Mouse (Mus musculus): ENCODE data around the gene Slc6a21. TPM values are rescaled to one million over a fixed set of nuclear protein-coding genes. Genes with fewer than 3 reads are reported as not detected.

The Slc6a21 gene
- polyA plus RNA-seq, 1 experiment from 2014 or later, result 0.09 TPM

GRCm38 (mm10) chr7:45325800-45326199, 48.5 kb downstream of the Slc6a21 start:
- H3K36me3 ChIP-seq, result peaks cover 28% of the 10 kb centered on the region
- no peaks in the 10 kb centered on the region for H3K27me3 ChIP-seq
- no peaks in the 10 kb centered on the region for H3K4me1 ChIP-seq

DNA sequence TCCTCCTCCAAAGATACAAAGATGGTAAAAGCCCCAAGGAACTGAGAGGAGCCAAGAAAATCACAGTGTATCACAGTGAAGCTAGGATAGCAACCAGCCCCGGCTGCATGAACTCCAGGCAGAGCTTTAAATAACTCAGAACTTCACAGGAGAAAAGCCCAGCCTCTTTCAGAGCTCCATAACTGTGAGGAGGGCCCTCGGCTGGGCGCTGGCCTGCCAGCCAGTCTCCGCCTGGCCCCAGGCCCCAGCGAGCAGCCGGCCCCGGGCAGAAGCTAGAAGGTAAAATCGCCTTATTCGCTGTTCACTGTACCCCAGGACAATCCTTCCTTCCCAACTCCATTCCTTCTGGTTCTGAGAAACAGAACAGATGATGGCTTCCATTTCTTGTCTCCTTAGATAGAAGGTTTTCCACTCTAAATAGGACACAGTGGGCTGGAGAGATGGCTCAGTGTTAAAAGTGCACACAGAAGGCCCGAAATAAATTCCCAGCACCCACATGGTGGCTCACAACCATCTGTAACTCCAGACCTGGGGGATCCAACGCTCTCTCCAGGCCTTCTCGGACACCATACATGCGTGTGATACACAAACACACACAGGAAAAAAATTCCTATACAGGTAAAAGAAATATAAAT, 51.6 kb downstream of the Slc6a21 start:
- Histone ChIP-seq H3K27me3 (no peaks in the 10 kb centered on the region), H3K9ac (no peak overlapping the region), H3K9me3 (no peaks in the 10 kb centered on the region), H3K4me3 (no peak overlapping the region), H3K4me1 (peaks cover 13% of the 10 kb centered on the region), H3K27ac (no peak overlapping the region), H3K4me2 (no peak overlapping the region), H3K36me3 (peaks cover 21% of the 10 kb centered on the region)
- WGBS, result 78% methylated on average over 13 of the region's 13 CpGs
- no peak for ATAC-seq (ENCODE audit: borderline replicate concordance, extremely low read depth, low FRiP score, low TSS enrichment)

More at GRCm38 (mm10) chr7:45325800-45326199, 48.5 kb downstream of the Slc6a21 start:
- Histone ChIP-seq H3K9ac (no peak overlapping the region), H3K9me3 (no peaks in the 10 kb centered on the region), H3K4me3 (no peak overlapping the region), H3K4me2 (no peak overlapping the region), H3K27ac (no peak overlapping the region)
- ATAC-seq (ENCODE audit: borderline replicate concordance, extremely low read depth, low FRiP score, low TSS enrichment), result no peak

GRCm38 (mm10) chr7:45331502-45331901, 54.2 kb downstream of the Slc6a21 start:
- no peaks in the 10 kb centered on the region for H3K9me3 ChIP-seq
- H3K4me3 ChIP-seq, result no peak overlapping the region
- H3K27me3 ChIP-seq, result no peaks in the 10 kb centered on the region
- H3K9ac ChIP-seq, result no peak overlapping the region
- peaks cover 3% of the 10 kb centered on the region for H3K36me3 ChIP-seq
- peaks cover 27% of the 10 kb centered on the region for H3K4me1 ChIP-seq
- no peak overlapping the region for H3K4me2 ChIP-seq
- no peak overlapping the region for H3K27ac ChIP-seq
- 70% methylated on average over 6 of the region's 6 CpGs for WGBS
- no peak for ATAC-seq (ENCODE audit: borderline replicate concordance, extremely low read depth, low FRiP score, low TSS enrichment)

GRCm38 (mm10) chr7:45332685-45333425, 55.5 kb downstream of the Slc6a21 start:
- Histone ChIP-seq H3K27me3 (no peaks in the 10 kb centered on the region), H3K36me3 (no peaks in the 10 kb centered on the region), H3K9ac (peak overlapping the region; percentile 72), H3K4me1 (peaks cover 33% of the 10 kb centered on the region), H3K9me3 (no peaks in the 10 kb centered on the region), H3K4me2 (peak overlapping the region; percentile 85), H3K27ac (peak overlapping the region; percentile 94), H3K4me3 (peak overlapping the region; percentile 63)
- peak; percentile 64 for ATAC-seq (ENCODE audit: borderline replicate concordance, extremely low read depth, low FRiP score, low TSS enrichment)
- 1% methylated on average over 22 of the region's 22 CpGs for WGBS

DNA sequence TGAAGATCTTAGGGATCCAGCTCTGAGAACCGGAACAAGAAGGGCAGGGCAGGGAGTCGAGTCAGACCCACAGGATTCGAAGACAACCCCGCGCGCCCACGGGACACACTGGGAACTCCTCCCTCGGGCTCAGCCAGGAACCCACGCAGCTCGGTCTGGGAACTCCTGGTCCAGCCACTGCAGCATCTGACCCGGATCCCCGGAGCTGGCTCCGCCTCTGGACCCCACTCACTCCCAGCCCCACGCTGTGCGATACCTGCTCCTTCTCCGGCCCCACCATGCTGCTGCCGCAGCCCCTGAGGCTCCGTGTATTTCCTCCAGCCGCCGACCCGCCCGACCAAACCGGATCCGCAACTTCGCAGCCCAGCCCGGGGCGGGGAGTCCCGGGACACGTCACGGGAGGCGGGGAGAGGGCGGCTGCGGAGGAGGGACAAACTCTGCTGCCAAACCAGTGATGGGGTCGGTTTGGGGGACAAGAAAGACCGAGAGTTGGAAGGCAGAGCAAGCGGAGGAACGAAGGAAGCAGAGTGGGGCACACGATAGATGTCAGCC, 56.2 kb downstream of the Slc6a21 start, which contains the start of gene Trpm4:
Gene Trpm4 (minus strand): TSS at position 350 of the 552 bp plus-strand sequence.
- Histone ChIP-seq H3K4me3 (peak within 1 kb of the TSS; percentile 63), H3K9ac (peak within 1 kb of the TSS; percentile 72), H3K9me3 (no peaks in the 10 kb centered on the region), H3K4me1 (peaks cover 39% of the 10 kb centered on the region), H3K27ac (peak within 1 kb of the TSS; percentile 94), H3K27me3 (no peaks in the 10 kb centered on the region), H3K4me2 (peak within 1 kb of the TSS; percentile 85), H3K36me3 (no peaks in the 10 kb centered on the region)
- ATAC-seq (ENCODE audit: borderline replicate concordance, extremely low read depth, low FRiP score, low TSS enrichment), result peak; percentile 78
- WGBS, result under 1% methylated on average over 38 of the region's 38 CpGs

- Histone ChIP-seq H3K4me1 (peaks cover 50% of the 10 kb centered on the region), H3K36me3 (no peaks in the 10 kb centered on the region), H3K4me3 (no peak overlapping the region), H3K9ac (no peak overlapping the region), H3K4me2 (peak overlapping the region; percentile 85; the same call in 1 of the 2 replicates), H3K9me3 (no peaks in the 10 kb centered on the region), H3K27me3 (no peaks in the 10 kb centered on the region), H3K27ac (0 out of 2 replicates have a peak overlapping the region, but pooled peaks have one; percentile 10)
- 8% methylated on average over 3 of the region's 3 CpGs for WGBS
- ATAC-seq (ENCODE audit: borderline replicate concordance, extremely low read depth, low FRiP score, low TSS enrichment), result no peak
Observed at GRCm38 (mm10) chr7:45334605-45335004, 57.3 kb downstream of the Slc6a21 start.

- Histone ChIP-seq H3K4me1 (peaks cover 55% of the 10 kb centered on the region), H3K27me3 (no peaks in the 10 kb centered on the region), H3K4me2 (peak within 1 kb of the TSS; percentile 85; the same call in 1 of the 2 replicates), H3K36me3 (no peaks in the 10 kb centered on the region), H3K9ac (no peak within 1 kb of the TSS), H3K4me3 (no peak within 1 kb of the TSS), H3K27ac (peak within 1 kb of the TSS; percentile 94; the same call in 1 of the 2 replicates), H3K9me3 (no peaks in the 10 kb centered on the region)
- WGBS, result 24% methylated on average over 5 of the region's 5 CpGs
- no peak for ATAC-seq (ENCODE audit: borderline replicate concordance, extremely low read depth, low FRiP score, low TSS enrichment)
Observed at GRCm38 (mm10) chr7:45335056-45335455, 57.7 kb downstream of the Slc6a21 start, which contains the start of gene Hrc. Gene Hrc, plus strand, starts transcription at chr7:45335290.

DNA sequence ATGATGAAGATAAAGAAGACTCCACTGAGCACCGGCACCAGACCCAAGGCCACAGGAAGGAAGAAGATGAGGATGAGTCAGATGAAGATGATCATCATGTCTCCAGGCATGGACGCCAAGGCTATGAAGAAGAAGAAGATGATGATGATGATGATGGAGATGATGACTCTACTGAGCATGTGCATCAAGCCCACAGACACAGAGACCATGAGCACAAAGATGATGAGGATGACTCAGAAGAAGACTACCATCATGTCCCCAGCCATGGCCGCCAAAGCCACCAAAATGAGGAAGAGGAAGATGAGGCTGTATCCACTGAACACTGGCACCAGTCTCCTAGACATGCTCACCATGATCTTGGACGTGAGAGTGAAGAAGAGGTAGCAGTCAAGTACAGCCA, 59.0 kb downstream of the Slc6a21 start:
- no peak overlapping the region for H3K27ac ChIP-seq
- WGBS, result 87% methylated on average over 4 of the region's 4 CpGs
- H3K9me3 ChIP-seq, result no peaks in the 10 kb centered on the region
- H3K4me1 ChIP-seq, result peaks cover 67% of the 10 kb centered on the region
- H3K4me3 ChIP-seq, result no peak overlapping the region
- no peaks in the 10 kb centered on the region for H3K36me3 ChIP-seq
- H3K9ac ChIP-seq, result no peak overlapping the region
- H3K27me3 ChIP-seq, result no peaks in the 10 kb centered on the region
- ATAC-seq (ENCODE audit: borderline replicate concordance, extremely low read depth, low FRiP score, low TSS enrichment), result no peak
- no peak overlapping the region for H3K4me2 ChIP-seq

DNA sequence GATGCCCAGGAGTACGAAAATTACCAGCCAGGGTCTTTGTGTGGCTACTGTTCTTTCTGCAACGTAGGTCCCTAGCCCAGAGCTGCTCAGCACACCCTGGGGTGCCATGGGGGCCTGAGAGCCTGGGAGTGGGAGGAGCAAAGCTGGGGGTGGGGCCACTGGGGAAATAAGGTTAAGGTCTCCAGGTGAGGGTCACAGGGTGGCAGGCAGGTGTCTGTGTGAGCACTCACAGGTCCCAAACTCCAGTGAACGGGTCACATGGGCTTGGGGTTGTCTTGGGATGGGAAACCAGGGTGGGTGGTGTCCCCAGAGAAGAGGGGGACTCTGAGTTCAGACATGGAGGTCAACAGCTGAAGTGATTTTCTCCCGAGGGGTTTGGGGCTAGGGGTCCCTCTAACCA, 60.2 kb downstream of the Slc6a21 start:
- Histone ChIP-seq H3K36me3 (no peaks in the 10 kb centered on the region), H3K4me2 (no peak overlapping the region), H3K9me3 (no peaks in the 10 kb centered on the region), H3K9ac (no peak overlapping the region), H3K4me1 (peaks cover 64% of the 10 kb centered on the region), H3K4me3 (no peak overlapping the region), H3K27ac (no peak overlapping the region), H3K27me3 (no peaks in the 10 kb centered on the region)
- no peak for ATAC-seq (ENCODE audit: borderline replicate concordance, extremely low read depth, low FRiP score, low TSS enrichment)
- 14% methylated on average over 4 of the region's 4 CpGs for WGBS

- 0 out of 2 replicates have a peak, but pooled peaks have one; percentile 1 for ATAC-seq (ENCODE audit: borderline replicate concordance, extremely low read depth, low FRiP score, low TSS enrichment)
- H3K4me3 ChIP-seq, result peak overlapping the region; percentile 55; the same call in 1 of the 2 replicates
- peak overlapping the region; percentile 91 for H3K4me2 ChIP-seq
- peaks cover 57% of the 10 kb centered on the region for H3K4me1 ChIP-seq
- H3K36me3 ChIP-seq, result no peaks in the 10 kb centered on the region
- H3K9me3 ChIP-seq, result no peaks in the 10 kb centered on the region
- WGBS, result 3% methylated on average over 14 of the region's 14 CpGs
- H3K27me3 ChIP-seq, result no peaks in the 10 kb centered on the region
- no peak overlapping the region for H3K9ac ChIP-seq
- peak overlapping the region; percentile 38; the same call in 1 of the 2 replicates for H3K27ac ChIP-seq
Observed at GRCm38 (mm10) chr7:45338161-45338911, 61.0 kb downstream of the Slc6a21 start.
